Mouse (Mus musculus): ENCODE data around the gene Abl1.

Abl1 gene

GRCm38 (mm10) chr2:31785074-31785473 is 96.9 kb downstream of the Abl1 start:
- in situ Hi-C loops (cut with MboI, MseI) = loop anchor here (5.0 kb wide), 1 partner anchor 98 kb away; the partner anchor contains the start of gene Abl1

- in situ Hi-C loops (cut with MboI, MseI) = loop anchor here (5.0 kb wide), 1 partner anchor 100 kb away; the partner anchor contains the start of gene Abl1
Observed at GRCm38 (mm10) chr2:31787029-31787428, 98.9 kb downstream of the Abl1 start.

GRCm38 (mm10) chr2:31788227-31788626 is 100.1 kb downstream of the Abl1 start:
- in situ Hi-C loops (cut with MboI, MseI) = loop anchor here (5.0 kb wide), 1 partner anchor 101 kb away; the partner anchor contains the start of gene Abl1

DNA sequence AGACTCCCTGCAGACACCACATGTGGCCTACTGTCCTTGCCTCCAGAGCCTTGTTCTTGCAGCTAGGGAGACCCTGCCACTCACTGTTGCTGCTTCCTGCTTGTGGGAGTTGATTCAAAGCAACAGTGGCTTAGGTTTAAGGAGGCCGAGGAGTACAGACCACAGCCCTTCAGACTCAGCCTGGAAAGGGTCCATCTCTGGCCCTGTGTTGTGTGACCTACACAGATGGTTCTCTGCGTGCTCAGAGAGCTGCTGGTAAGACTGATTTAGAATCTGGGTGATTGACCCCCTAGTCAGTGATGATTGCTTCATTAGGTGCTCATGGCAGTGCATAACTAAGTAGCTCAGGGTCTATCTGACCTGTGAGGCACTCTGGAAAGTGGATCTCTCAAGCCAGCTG is 101.0 kb downstream of the Abl1 start:
- in situ Hi-C loops (cut with MboI, MseI) = loop anchor here (5.0 kb wide), 1 partner anchor 102 kb away; the partner anchor contains the start of gene Abl1

- in situ Hi-C loops (cut with MboI, MseI) = no loop called here
Observed at GRCm38 (mm10) chr2:31790728-31791251, 102.6 kb downstream of the Abl1 start.

DNA sequence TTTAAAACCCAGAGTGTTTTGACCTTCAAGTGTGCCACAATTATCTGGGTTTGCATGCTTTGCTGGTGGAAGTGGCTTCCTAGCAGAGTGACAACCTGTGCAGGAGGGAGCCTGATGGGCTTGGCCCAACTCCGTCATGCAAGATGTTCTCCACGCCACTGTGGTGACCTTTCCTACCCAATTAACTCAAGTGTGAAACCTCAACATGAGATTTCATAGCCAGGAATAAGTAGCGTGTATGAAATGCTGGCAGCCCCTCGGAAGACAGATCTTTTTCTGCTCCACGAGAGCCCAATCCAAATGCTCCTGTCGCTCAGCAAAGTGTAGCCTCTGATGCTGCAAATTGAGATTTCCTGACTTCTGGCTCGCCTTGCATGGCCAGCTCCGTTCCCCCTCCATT is 103.1 kb downstream of the Abl1 start:
- in situ Hi-C loops (cut with MboI, MseI) = no loop called here

- in situ Hi-C loops (cut with MboI, MseI) = no loop called here
Observed at GRCm38 (mm10) chr2:31792611-31793010, 104.4 kb downstream of the Abl1 start.

DNA sequence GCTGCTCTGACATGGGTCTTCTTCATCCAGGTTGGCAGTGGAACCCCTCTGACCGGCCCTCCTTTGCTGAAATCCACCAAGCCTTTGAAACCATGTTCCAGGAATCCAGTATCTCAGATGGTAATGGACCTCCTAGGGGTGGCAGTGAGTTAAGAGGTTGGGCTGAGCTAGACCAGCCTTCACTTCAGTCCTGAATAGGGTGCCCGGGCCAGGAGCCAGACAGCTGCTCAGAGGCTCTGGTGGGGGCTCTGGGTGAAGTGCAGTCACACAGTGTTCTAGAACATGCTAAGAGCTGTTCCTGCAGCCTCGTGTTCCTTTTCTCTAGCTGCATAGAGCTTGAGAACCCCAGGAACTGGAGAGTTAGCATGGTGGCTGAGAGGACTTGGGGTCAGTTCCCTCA is 108.8 kb downstream of the Abl1 start:
- in situ Hi-C loops (cut with MboI, MseI) = no loop called here

DNA sequence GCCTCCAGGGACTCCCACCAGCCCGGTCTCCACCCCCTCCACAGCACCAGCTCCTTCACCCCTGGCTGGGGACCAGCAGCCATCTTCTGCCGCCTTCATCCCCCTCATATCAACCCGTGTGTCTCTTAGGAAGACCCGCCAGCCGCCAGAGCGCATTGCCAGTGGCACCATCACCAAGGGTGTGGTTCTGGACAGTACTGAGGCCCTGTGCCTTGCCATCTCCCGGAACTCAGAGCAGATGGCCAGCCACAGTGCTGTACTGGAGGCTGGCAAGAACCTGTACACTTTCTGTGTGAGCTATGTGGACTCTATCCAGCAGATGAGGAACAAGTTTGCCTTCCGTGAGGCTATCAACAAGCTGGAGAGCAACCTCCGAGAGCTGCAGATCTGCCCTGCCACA is 113.2 kb downstream of the Abl1 start:
- in situ Hi-C loops (cut with MboI, MseI) = no loop called here

DNA sequence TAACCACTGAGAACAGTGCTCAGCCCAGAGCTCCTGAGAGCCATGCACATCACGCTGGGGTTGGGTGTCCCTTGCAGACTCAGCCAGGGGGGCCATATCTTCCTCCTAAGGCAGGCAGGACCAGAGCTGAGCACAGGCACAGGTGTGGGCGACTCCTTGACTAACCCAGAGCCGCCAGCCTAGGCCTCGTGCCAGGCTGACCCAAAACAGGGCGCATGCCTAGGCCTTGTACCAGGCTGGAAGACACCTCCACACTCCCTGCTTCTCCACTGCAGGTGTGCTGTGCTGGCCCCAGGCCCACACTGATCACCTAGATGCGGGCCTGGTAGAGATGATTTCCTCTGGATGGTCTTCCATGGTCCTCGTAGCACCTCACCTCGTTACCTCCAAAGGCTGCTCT is 114.6 kb downstream of the Abl1 start:
- in situ Hi-C loops (cut with MboI, MseI) = no loop called here

DNA sequence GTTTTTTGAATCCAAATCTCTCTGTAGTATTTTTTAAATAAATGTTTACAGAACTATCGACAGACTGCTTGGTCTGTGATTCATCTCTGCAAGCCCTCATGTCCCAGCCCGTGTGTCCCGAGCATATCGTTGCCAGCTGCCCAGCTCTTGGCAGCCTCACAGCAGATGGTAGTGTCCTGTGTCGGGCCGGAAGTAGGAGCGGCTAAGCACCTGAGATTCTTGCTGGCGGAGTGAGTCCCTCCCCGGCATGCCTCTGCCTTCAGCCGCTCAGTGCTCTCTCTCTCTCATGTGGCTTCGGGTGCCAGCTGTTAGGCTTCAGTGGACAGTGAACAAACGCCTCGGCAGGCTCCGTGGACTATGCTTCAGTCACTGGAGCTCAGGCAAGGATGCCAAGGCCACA is 115.3 kb downstream of the Abl1 start:
- in situ Hi-C loops (cut with MboI, MseI) = no loop called here

DNA sequence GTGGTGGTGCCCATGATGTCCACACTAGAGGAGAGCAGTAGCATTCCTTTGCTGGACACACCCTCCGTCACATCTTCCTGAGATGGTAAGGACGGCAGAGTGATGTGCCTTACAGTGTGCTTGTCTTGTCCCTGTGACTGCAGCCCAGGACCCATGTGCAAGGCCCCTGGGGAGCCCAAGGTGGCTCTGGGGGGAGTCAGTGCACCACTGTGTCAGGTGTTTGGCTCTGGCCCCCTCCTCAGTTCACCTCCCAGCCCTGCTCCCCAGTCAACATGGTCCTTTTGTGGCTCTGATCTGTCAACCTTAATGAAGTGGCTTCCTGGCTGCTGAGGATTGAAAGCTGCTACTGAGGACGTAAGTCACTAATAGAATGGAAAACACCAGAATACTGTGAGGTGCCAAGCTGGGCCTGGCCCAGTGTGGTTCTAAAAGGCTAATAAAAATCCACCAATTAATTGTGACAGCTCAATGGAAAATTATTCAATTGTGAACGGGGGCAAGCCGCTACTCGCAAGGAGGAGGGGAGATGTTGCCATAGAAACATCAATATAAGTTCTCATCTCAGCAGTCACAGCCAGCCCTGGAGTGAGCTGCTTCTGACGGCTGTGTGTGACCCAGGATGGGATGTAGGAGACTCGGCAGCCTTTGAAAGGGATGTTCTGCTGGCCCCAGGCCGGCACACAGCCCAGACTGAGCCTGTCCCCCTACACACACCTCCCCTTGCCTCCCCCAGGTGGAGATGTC is 118.6 kb downstream of the Abl1 start:
- in situ Hi-C loops (cut with MboI, MseI) = no loop called here

- in situ Hi-C loops (cut with MboI, MseI) = no loop called here
Observed at GRCm38 (mm10) chr2:31808410-31809357, 120.5 kb downstream of the Abl1 start.

DNA sequence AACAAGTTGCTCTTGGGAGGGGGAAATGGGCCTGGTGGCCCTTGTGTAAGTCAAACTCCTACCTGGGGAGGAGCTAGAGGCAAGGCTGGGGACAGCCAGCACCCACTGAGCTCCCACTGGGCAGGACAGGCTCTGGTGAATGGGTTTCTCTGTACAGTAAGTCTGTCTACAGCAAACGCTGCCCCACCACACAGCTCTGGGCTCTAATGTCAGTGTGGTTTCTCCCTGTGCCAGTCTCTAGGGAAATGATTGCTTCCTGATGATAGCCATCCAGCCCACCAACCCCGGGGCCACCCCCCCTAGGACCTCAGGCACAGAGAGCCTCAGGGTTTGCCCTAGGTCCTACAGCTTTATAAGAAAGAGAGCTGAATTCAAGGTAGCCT is 121.2 kb downstream of the Abl1 start:
- in situ Hi-C loops (cut with MboI, MseI) = no loop called here

- in situ Hi-C loops (cut with MboI, MseI) = loop anchor here (5.0 kb wide), 1 partner anchor 77 kb away; the partner anchor contains the start of gene Lamc3
Observed at GRCm38 (mm10) chr2:31810444-31810843, 122.3 kb downstream of the Abl1 start, which contains the start of gene Qrfp. Gene Qrfp, minus strand, starts transcription at chr2:31810580.

GRCm38 (mm10) chr2:31811086-31811958 is 123.1 kb downstream of the Abl1 start:
- in situ Hi-C loops (cut with MboI, MseI) = loop anchor here (5.0 kb wide), 1 partner anchor 76 kb away; the partner anchor contains the start of gene Lamc3

- in situ Hi-C loops (cut with MboI, MseI) = loop anchor here (5.0 kb wide), 1 partner anchor 74 kb away; the partner anchor contains the start of gene Lamc3
Observed at GRCm38 (mm10) chr2:31813641-31814040, 125.5 kb downstream of the Abl1 start.

- in situ Hi-C loops (cut with MboI, MseI) = loop anchor here (5.0 kb wide), 2 partner anchors 73 to 108 kb away; partner anchors contain the start of gene Lamc3
Observed at GRCm38 (mm10) chr2:31814699-31815098, 126.5 kb downstream of the Abl1 start.

DNA sequence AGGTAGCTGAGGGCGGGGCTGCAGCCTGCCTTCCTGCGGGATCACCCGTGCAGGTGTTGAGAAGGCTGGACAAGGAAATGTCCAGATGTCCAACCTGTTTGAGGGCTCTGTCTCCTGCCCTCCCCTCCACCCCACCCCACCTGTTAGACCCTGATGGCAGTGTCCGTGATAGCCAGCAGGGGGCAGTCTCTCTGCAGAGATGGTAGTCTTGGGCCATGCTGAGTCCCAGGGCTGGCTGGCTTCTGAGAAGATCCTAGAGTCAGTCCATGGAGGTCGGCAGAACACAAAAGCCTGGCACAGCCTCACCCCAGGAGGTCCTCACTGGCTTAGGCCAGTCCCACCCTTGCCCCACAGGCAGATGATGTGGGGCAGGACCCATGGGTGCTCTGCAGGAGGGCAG is 127.2 kb downstream of the Abl1 start:
- in situ Hi-C loops (cut with MboI, MseI) = loop anchor here (5.0 kb wide), 1 partner anchor 107 kb away; no protein-coding TSS in a partner anchor

GRCm38 (mm10) chr2:31822524-31823371 is 134.6 kb downstream of the Abl1 start:
- in situ Hi-C loops (cut with MboI, MseI) = no loop called here
